Mouse (Mus musculus) cerebellum, adult 2 months (tissue): ENCODE results near the gene Atf6. TPM values are rescaled to one million over a fixed set of nuclear protein-coding genes. Genes with fewer than 3 reads are reported as not detected.

Experiments
- DNase-seq, 2 experiments: peaks; one replicate each; pipeline ENCODE4 v3.0.0; 2021
- H3K27ac ChIP-seq: fragments of 200-500 bp; 2 replicates; pipeline ENCODE4 v1.5.1; 2012; ENCODE audit warnings: low read length, control low read depth, inconsistent platforms; ENCODE audit not compliant: insufficient read depth
- H3K27me3 ChIP-seq: fragments of 200-500 bp; 2 replicates; pipeline ENCODE4 v1.6.1; 2012; ENCODE audit warnings: inconsistent platforms, mild to moderate bottlenecking, low read length, moderate library complexity; ENCODE audit not compliant: control insufficient read depth, insufficient read depth
- H3K4me1 ChIP-seq: fragments of 200-500 bp; 2 replicates; pipeline ENCODE4 v1.6.1; 2011; ENCODE audit warnings: low read length; ENCODE audit not compliant: control insufficient read depth, insufficient read depth
- H3K4me3 ChIP-seq: fragments of 200-500 bp; replicated peaks from 2 replicates; pipeline ENCODE3; 2011; ENCODE audit warnings: mild to moderate bottlenecking, low read depth, low read length, control low read depth; ENCODE audit not compliant: insufficient read depth
- CTCF ChIP-seq: fragments of 200-500 bp; IDR thresholded peaks from 2 replicates; pipeline ENCODE4 v1.5.1; 2011; ENCODE audit warnings: low read depth, mild to moderate bottlenecking, control low read depth, low read length, moderate library complexity, borderline replicate concordance; ENCODE audit not compliant: insufficient read depth
- POLR2A ChIP-seq: fragments of 200-500 bp; IDR thresholded peaks from 2 replicates; pipeline ENCODE4 v1.6.1; 2011; ENCODE audit warnings: low read length, control low read depth, borderline replicate concordance; ENCODE audit not compliant: insufficient read depth
- WGBS: fragments of 180-500 bp; shearing (Covaris S2); methylation state at CpG from one replicate; pipeline ENCODE4 v1.1.7; 2018; 5-methylcytosine and 5-hydroxymethylcytosine counted together
- polyA plus RNA-seq: library from polyadenylated mRNA; depleted of rRNA; stranded (reverse); fragments of >200 nt; gene quantifications from 2 replicates; pipeline ENCODE4 v1.2.3, GENCODE M21; 2012; rRNA removed

Gene Atf6
- polyA plus RNA-seq, 1 experiment, result 19.1 TPM

DNA sequence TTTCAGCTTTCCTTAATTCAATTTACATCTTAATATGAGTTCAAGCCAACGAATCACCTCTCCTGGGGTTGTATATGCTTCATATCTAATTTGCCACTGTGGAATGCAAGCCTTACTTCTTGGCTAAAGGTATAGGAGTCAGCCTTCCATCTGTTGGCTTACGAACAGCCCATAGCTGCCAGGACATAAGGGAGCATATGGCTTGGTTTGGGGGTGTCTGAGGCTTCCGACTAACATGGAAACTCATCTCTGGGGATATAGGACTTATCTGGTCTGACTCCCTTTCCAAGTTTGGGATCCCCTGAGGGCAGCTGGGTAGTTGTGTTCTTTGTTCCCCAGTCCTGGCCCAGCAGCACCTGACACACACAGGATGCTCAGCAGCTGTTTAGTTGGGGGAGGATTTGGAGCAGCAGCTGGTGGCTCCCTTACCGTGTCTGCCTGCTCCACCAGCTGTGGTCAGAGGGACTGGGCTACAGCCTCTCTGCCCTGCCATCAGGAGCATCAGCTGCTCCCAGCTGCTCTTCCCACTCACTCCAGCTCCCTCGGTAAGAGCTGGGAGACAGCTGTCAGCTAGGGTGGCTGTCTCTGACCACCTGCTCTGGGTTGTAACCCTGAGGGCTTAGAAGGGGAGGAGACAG lies 212.2 kb downstream of the Atf6 start:
- no peak overlapping the region for H3K27ac ChIP-seq
- no peaks in the 10 kb centered on the region for H3K27me3 ChIP-seq
- DNase-seq, result peak in 1 of 2 experiments; percentile 35
- peaks cover 14% of the 10 kb centered on the region for H3K4me1 ChIP-seq
- TF ChIP-seq CTCF (no peak), POLR2A (no peak)
- H3K4me3 ChIP-seq, result no peak overlapping the region
- whole genome bisulfite sequencing, result 32% methylated on average over 5 of the region's 5 CpGs

Other genes starting within 250 kb of the Atf6 start
- 3.1 and 3.8 TPM in 2 replicates for gene Olfml2b, start 223.2 kb downstream of the Atf6 start, polyA plus RNA-seq
- gene Gm26620, start 17.3 kb upstream of the Atf6 start, polyA plus RNA-seq, result 0.93 and 1.2 TPM in 2 replicates
- gene Dusp12, start 17.8 kb upstream of the Atf6 start, polyA plus RNA-seq, result 32.4 and 33.4 TPM in 2 replicates
- gene Fcrlb, start 45.2 kb upstream of the Atf6 start, polyA plus RNA-seq, result 1.6 and 1.9 TPM in 2 replicates
- gene Fcrla, start 59.8 kb upstream of the Atf6 start, polyA plus RNA-seq, result 0.19 and 0.23 TPM in 2 replicates
- gene Fcgr2b, start 108.8 kb upstream of the Atf6 start, polyA plus RNA-seq, result 2.0 and 2.4 TPM in 2 replicates
- 0.18 and 0.22 TPM in 2 replicates for gene Fcgr4, start 151.1 kb upstream of the Atf6 start, polyA plus RNA-seq
- 5.2 and 6.0 TPM in 2 replicates for gene Fcgr3, start 197.2 kb upstream of the Atf6 start, polyA plus RNA-seq
- gene Cfap126, start 246.1 kb upstream of the Atf6 start, polyA plus RNA-seq, result 5.6 and 8.0 TPM in 2 replicates